Mouse (Mus musculus): ENCODE data around the gene Btbd9.

Gene Btbd9

GRCm38 (mm10) chr17:30188031-30188981 is 388.0 kb downstream of the Btbd9 start:
- in situ Hi-C loops (cut with MseI, MboI) = no loop called here

- in situ Hi-C loops (cut with MseI, MboI) = no loop called here
These were observed 388.7 kb downstream of the Btbd9 start for GRCm38 (mm10) chr17:30187581-30187980.

GRCm38 (mm10) chr17:30187154-30187553 is 389.1 kb downstream of the Btbd9 start:
- in situ Hi-C loops (cut with MseI, MboI) = no loop called here

- in situ Hi-C loops (cut with MseI, MboI) = no loop called here
These were observed 392.7 kb downstream of the Btbd9 start for GRCm38 (mm10) chr17:30183561-30183960.

GRCm38 (mm10) chr17:30182063-30182462 is 394.2 kb downstream of the Btbd9 start:
- in situ Hi-C loops (cut with MseI, MboI) = no loop called here

- in situ Hi-C loops (cut with MseI, MboI) = no loop called here
These were observed 394.7 kb downstream of the Btbd9 start for GRCm38 (mm10) chr17:30181554-30181953.

GRCm38 (mm10) chr17:30180197-30180596 is 396.1 kb downstream of the Btbd9 start:
- in situ Hi-C loops (cut with MseI, MboI) = no loop called here

GRCm38 (mm10) chr17:30178402-30178801 is 397.9 kb downstream of the Btbd9 start:
- in situ Hi-C loops (cut with MseI, MboI) = no loop called here

GRCm38 (mm10) chr17:30177435-30177834 is 398.9 kb downstream of the Btbd9 start:
- in situ Hi-C loops (cut with MseI, MboI) = no loop called here
